8 mouse cellular contexts compared by ENCODE assay signal in genomic region chr19:7274326-7274990, GRCm38 (mm10). TPM values are rescaled to one million over a fixed set of nuclear protein-coding genes. Genes with fewer than 3 reads are reported as not detected.
A peak's percentile ranks its signal among the peaks of the same experiment; 100 is the strongest.
DNase-seq lines count a peak whose midpoint lies in the region; ATAC-seq and TF ChIP-seq lines count a peak whose summit lies in the region.

No protein-coding gene starts in this region.

- peak overlapping the region; percentile 69 for H3K4me3 ChIP-seq in E14TG2a.4 (replicated peaks; ENCODE audit: low read length)
- H3K4me3 ChIP-seq in hindbrain, embryonic 12.5 days, result no peak overlapping the region
- H3K4me3 ChIP-seq in neural tube, embryonic 12.5 days, result 0 out of 2 replicates have a peak overlapping the region, but pooled peaks have one; percentile 3
- no peak overlapping the region for H3K4me3 ChIP-seq in liver, postnatal 0 days (ENCODE audit: low read depth, low read length)

- 78% methylated on average over 12 of the region's 13 CpGs for WGBS in hindbrain, embryonic 12.5 days
- WGBS in neural tube, embryonic 12.5 days, result 83% methylated on average over 12 of the region's 13 CpGs
- WGBS in liver, postnatal 0 days (ENCODE audit: insufficient replicate concordance), result 70% methylated on average over 13 of the region's 13 CpGs

- no peaks in the 10 kb centered on the region for H3K27me3 ChIP-seq in E14TG2a.4 (ENCODE audit: insufficient read depth, low read length)
- H3K27me3 ChIP-seq in hindbrain, embryonic 12.5 days, result no peaks in the 10 kb centered on the region
- no peaks in the 10 kb centered on the region for H3K27me3 ChIP-seq in neural tube, embryonic 12.5 days (replicated peaks)
- H3K27me3 ChIP-seq in liver, postnatal 0 days (ENCODE audit: insufficient read depth, low read length), result peaks cover 2% of the 10 kb centered on the region; the same call in 1 of the 2 replicates

- no peaks in the 10 kb centered on the region for H3K9me3 ChIP-seq in E14TG2a.4 (ENCODE audit: low read length)
- no peaks in the 10 kb centered on the region for H3K9me3 ChIP-seq in hindbrain, embryonic 12.5 days (replicated peaks)
- H3K9me3 ChIP-seq in neural tube, embryonic 12.5 days, result no peaks in the 10 kb centered on the region
- H3K9me3 ChIP-seq in liver, postnatal 0 days (ENCODE audit: low read length), result no peaks in the 10 kb centered on the region

- no peak for TF ChIP-seq EP300 in liver, postnatal 0 days (IDR thresholded peaks at IDR 0.05; ENCODE audit: low read depth)

- peak overlapping the region; percentile 11; the same call in 1 of the 2 replicates for H3K4me2 ChIP-seq in hindbrain, embryonic 12.5 days (replicated peaks)
- H3K4me2 ChIP-seq in neural tube, embryonic 12.5 days (replicated peaks), result peak overlapping the region; percentile 22
- no peak overlapping the region for H3K4me2 ChIP-seq in liver, postnatal 0 days (ENCODE audit: low read depth, low read length)

- ATAC-seq in frontal cortex, adult (ENCODE audit: low TSS enrichment), result peak; percentile 11; the same call in 1 of the 2 replicates
- ATAC-seq in common myeloid progenitor, adult 5-6 weeks (replicated peaks; ENCODE audit: low read depth, poor library complexity, severe bottlenecking), result peak; percentile 30; the same call in 1 of the 2 replicates
- no peak for ATAC-seq in hindbrain, embryonic 12.5 days (ENCODE audit: low FRiP score)
- no peak for ATAC-seq in neural tube, embryonic 12.5 days (ENCODE audit: low FRiP score, low read depth)
- no peak for ATAC-seq in liver, postnatal 0 days

- peak overlapping the region; percentile 77 for H3K27ac ChIP-seq in hindbrain, embryonic 12.5 days
- H3K27ac ChIP-seq in neural tube, embryonic 12.5 days, result 0 out of 2 replicates have a peak overlapping the region, but pooled peaks have one; percentile 37
- no peak overlapping the region for H3K27ac ChIP-seq in liver, postnatal 0 days (ENCODE audit: low read depth)

- no peak for DNase-seq in frontal cortex, adult 2 months (ENCODE audit: extremely low spot score in 1 of 2, low spot score in 1 of 2)
- no peak for DNase-seq in kidney, postnatal 4 days
- no peak for DNase-seq in liver, postnatal 0 days

- peaks cover 100% of the 10 kb centered on the region for H3K36me3 ChIP-seq in E14TG2a.4 (ENCODE audit: insufficient read depth, low read length)
- peaks cover 82% of the 10 kb centered on the region for H3K36me3 ChIP-seq in hindbrain, embryonic 12.5 days
- H3K36me3 ChIP-seq in neural tube, embryonic 12.5 days, result peaks cover 85% of the 10 kb centered on the region
- peaks cover 25% of the 10 kb centered on the region for H3K36me3 ChIP-seq in liver, postnatal 0 days (replicated peaks; ENCODE audit: insufficient read depth, low read length)

- no peak for TF ChIP-seq CTCF in E14TG2a.4 (conservative IDR thresholded peaks at IDR 0.05; ENCODE audit: low read length)
- TF ChIP-seq CTCF in liver, postnatal 0 days (IDR thresholded peaks at IDR 0.05; ENCODE audit: low read depth), result no peak

- peaks cover 100% of the 10 kb centered on the region for H3K4me1 ChIP-seq in E14TG2a.4 (replicated peaks; ENCODE audit: low read depth, low read length)
- peaks cover 73% of the 10 kb centered on the region for H3K4me1 ChIP-seq in hindbrain, embryonic 12.5 days
- peaks cover 74% of the 10 kb centered on the region for H3K4me1 ChIP-seq in neural tube, embryonic 12.5 days
- H3K4me1 ChIP-seq in liver, postnatal 0 days (ENCODE audit: insufficient read depth), result peaks cover 3% of the 10 kb centered on the region; the same call in 1 of the 2 replicates

- H3K9ac ChIP-seq in hindbrain, embryonic 12.5 days, result peak overlapping the region; percentile 37
- 0 out of 2 replicates have a peak overlapping the region, but pooled peaks have one; percentile 44 for H3K9ac ChIP-seq in neural tube, embryonic 12.5 days
- H3K9ac ChIP-seq in liver, postnatal 0 days (replicated peaks), result no peak overlapping the region

RNA-seq across cellular contexts. Expression of gene Rcor2, which starts 7.3 kb away (rescaled TPM):
- 20.2 and 24.6 TPM in 2 replicates for polyA plus RNA-seq in frontal cortex, adult 2 months (2012; rRNA removed)
- 5.9 and 9.0 TPM in 2 replicates for total RNA-seq in common myeloid progenitor, adult 5-6 weeks (2017)
- 62.5 and 66.6 TPM in 2 replicates for polyA plus RNA-seq in hindbrain, embryonic 12.5 days (2016; fragmentation: Nextera tagmentation; extraction: Ambion mirVana)
- polyA plus RNA-seq in neural tube, embryonic 12.5 days (2016; fragmentation: Nextera tagmentation; extraction: Ambion mirVana), result 75.5 and 84.8 TPM in 2 replicates
- 0.62 and 0.67 TPM in 2 replicates for polyA plus RNA-seq in liver, postnatal 0 days (2015; fragmentation: Nextera tagmentation; extraction: Ambion mirVana)

RNA-seq across cellular contexts. Expression of gene Naa40, which starts 33.5 kb away (rescaled TPM):
- 73.6 and 74.1 TPM in 2 replicates for polyA plus RNA-seq in frontal cortex, adult 2 months (2012; rRNA removed)
- total RNA-seq in common myeloid progenitor, adult 5-6 weeks (2017), result 31.5 and 39.4 TPM in 2 replicates
- polyA plus RNA-seq in hindbrain, embryonic 12.5 days (2016; fragmentation: Nextera tagmentation; extraction: Ambion mirVana), result 75.9 and 77.6 TPM in 2 replicates
- 74.0 and 76.0 TPM in 2 replicates for polyA plus RNA-seq in neural tube, embryonic 12.5 days (2016; fragmentation: Nextera tagmentation; extraction: Ambion mirVana)
- 14.7 and 16.5 TPM in 2 replicates for polyA plus RNA-seq in liver, postnatal 0 days (2015; fragmentation: Nextera tagmentation; extraction: Ambion mirVana)

RNA-seq across cellular contexts. Expression of gene Cox8a, which starts 57.0 kb away (rescaled TPM):
- polyA plus RNA-seq in frontal cortex, adult 2 months (2012; rRNA removed), result 1,156 and 1,379 TPM in 2 replicates
- 385 and 388 TPM in 2 replicates for total RNA-seq in common myeloid progenitor, adult 5-6 weeks (2017)
- 715 and 817 TPM in 2 replicates for polyA plus RNA-seq in hindbrain, embryonic 12.5 days (2016; fragmentation: Nextera tagmentation; extraction: Ambion mirVana)
- polyA plus RNA-seq in neural tube, embryonic 12.5 days (2016; fragmentation: Nextera tagmentation; extraction: Ambion mirVana), result 822 and 941 TPM in 2 replicates
- 1,162 and 1,195 TPM in 2 replicates for polyA plus RNA-seq in liver, postnatal 0 days (2015; fragmentation: Nextera tagmentation; extraction: Ambion mirVana)

Comparison
In these comparisons a context has a peak if more than half of its experiments do, and no peak if none do; other contexts are left out.
1. ATAC-seq: peak in frontal cortex, adult (single experiment) and common myeloid progenitor, adult 5-6 weeks (single experiment); none in hindbrain, embryonic 12.5 days (single experiment), neural tube, embryonic 12.5 days (single experiment) and liver, postnatal 0 days (single experiment).
2. H3K4me3 ChIP-seq: peak in E14TG2a.4 (single experiment) and neural tube, embryonic 12.5 days (single experiment); none in hindbrain, embryonic 12.5 days (single experiment) and liver, postnatal 0 days (single experiment).
3. RNA of gene Rcor2, which starts 7.3 kb away (polyA plus RNA-seq): 75.5 to 84.8 TPM in neural tube, embryonic 12.5 days, 62.5 to 66.6 TPM in hindbrain, embryonic 12.5 days and 20.2 to 24.6 TPM in frontal cortex, adult 2 months; 0.62 to 0.67 TPM in liver, postnatal 0 days; every median in the first group is over 10 times any median in the second.